Mouse (Mus musculus) lung, embryonic 15.5 days (tissue): Measurements from ENCODE around the gene Aph1b. TPM values are rescaled to one million over a fixed set of nuclear protein-coding genes. Genes with fewer than 3 reads are reported as not detected.
"Not testable (repeated sequence)": the region's sequence is repeated elsewhere in the genome, so short reads cannot be mapped to it uniquely, and the experiment has no call there.

Experiments used
- ATAC-seq: fragments of 200-750 bp; cut with Nextera tagmentation; 2 replicates; pipeline ENCODE4 v1.8.0; 2017; ENCODE audit warnings: moderate number of reproducible peaks, borderline replicate concordance; ENCODE audit not compliant: low FRiP score, low TSS enrichment; ENCODE audit errors: extremely low read depth
- H3K27ac ChIP-seq: fragments of 300-500 bp; sonication (generic); 2 replicates; pipeline ENCODE4 v1.5.1; 2015; ENCODE audit warnings: moderate library complexity, mild to moderate bottlenecking, inconsistent platforms
- H3K27me3 ChIP-seq: fragments of 300-500 bp; sonication (generic); 2 replicates; pipeline ENCODE4 v1.6.1; 2015; ENCODE audit warnings: inconsistent platforms
- H3K36me3 ChIP-seq: fragments of 300-500 bp; sonication (generic); 2 replicates; pipeline ENCODE4 v1.6.1; 2015; ENCODE audit warnings: inconsistent platforms
- H3K4me1 ChIP-seq: fragments of 300-500 bp; sonication (generic); 2 replicates; pipeline ENCODE4 v1.6.1; 2015; ENCODE audit warnings: inconsistent platforms
- H3K4me2 ChIP-seq: fragments of 300-500 bp; sonication (generic); 2 replicates; pipeline ENCODE4 v1.6.1; 2015; ENCODE audit warnings: inconsistent platforms, mild to moderate bottlenecking, moderate library complexity
- H3K4me3 ChIP-seq: fragments of 300-500 bp; sonication (generic); 2 replicates; pipeline ENCODE4 v1.5.1; 2015; ENCODE audit warnings: mild to moderate bottlenecking, inconsistent platforms
- H3K9ac ChIP-seq: fragments of 300-500 bp; sonication (generic); 2 replicates; pipeline ENCODE4 v1.6.1; 2015; ENCODE audit warnings: inconsistent platforms
- H3K9me3 ChIP-seq: fragments of 300-500 bp; sonication (generic); 2 replicates; pipeline ENCODE4 v1.6.1; 2016; ENCODE audit warnings: inconsistent platforms
- WGBS: fragments of 180-500 bp; shearing (Covaris S2); methylation state at CpG from one replicate; pipeline ENCODE4 v1.1.7; 2015; 5-methylcytosine and 5-hydroxymethylcytosine counted together
- polyA plus RNA-seq: library from polyadenylated mRNA; unstranded; fragments of >200 nt; fragmentation: Nextera tagmentation; extraction: Ambion mirVana; gene quantifications from 2 replicates; pipeline ENCODE4 v1.2.1, GENCODE M21; 2015

Aph1b gene
- 6.4 and 8.2 TPM in 2 replicates for polyA plus RNA-seq

DNA sequence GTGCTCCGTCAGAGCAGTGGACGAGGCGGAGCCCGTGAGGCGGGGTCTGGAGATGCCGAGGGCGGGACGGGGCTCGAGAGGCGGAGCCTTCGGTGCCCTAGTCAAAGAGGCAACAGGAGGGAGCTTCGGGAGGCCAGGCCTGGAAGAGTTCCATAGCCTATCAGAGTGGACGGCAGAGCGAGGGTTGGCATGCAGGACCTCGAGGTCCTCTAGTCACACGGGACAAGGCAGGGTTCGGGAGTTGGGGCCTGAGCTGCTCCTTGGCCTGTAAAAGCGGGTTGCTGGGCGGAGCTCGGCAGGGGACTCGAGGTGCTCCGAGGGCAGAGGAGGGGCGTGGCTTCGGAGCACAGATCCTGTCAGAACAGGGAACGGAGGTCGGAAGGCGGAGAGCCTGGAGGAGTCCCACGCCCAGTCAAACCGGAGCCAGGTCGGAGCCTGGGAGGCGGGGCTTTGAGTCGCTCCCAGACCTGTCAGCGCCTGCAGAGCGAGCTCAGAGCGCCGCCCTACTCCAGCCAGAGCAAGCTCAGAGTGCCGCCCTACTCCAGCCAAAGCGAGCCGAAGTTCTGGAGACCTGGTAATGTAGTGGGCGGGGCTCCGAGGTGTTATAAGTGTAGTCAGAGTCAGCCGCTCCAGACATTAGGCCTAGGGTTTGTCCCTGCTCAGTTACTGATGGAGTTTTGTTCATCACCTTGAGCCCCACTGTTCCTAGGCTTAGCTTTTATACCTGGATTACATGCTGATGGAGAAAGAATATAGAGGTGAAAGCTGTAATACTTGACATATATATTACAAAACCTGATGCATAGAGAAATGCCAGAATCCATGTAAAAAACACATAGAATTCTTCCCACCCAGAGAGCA lies at the start of gene Aph1b:
TSS of gene Aph1b (minus strand) at position 27 of the 861 bp plus-strand sequence.
- H3K27me3 ChIP-seq, result no peaks in the 10 kb centered on the region
- H3K9me3 ChIP-seq, result no peaks in the 10 kb centered on the region
- WGBS, result under 1% methylated on average over 42 of the region's 42 CpGs
- peak; percentile 99 for ATAC-seq
- peaks cover 13% of the 10 kb centered on the region; the same call in 1 of the 2 replicates for H3K4me1 ChIP-seq
- H3K4me3 ChIP-seq, result peak within 1 kb of the TSS; percentile 62
- peak within 1 kb of the TSS; percentile 60 for H3K9ac ChIP-seq
- H3K36me3 ChIP-seq, result no peaks in the 10 kb centered on the region
- H3K4me2 ChIP-seq, result peak within 1 kb of the TSS; percentile 93
- H3K27ac ChIP-seq, result peak within 1 kb of the TSS; percentile 96

- Histone ChIP-seq H3K27me3 (no peaks in the 10 kb centered on the region), H3K4me1 (peaks cover 18% of the 10 kb centered on the region), H3K36me3 (no peaks in the 10 kb centered on the region), H3K9ac (peak overlapping the region; percentile 40), H3K4me3 (peak overlapping the region; percentile 62), H3K9me3 (no peaks in the 10 kb centered on the region), H3K4me2 (peak overlapping the region; percentile 99), H3K27ac (no peak overlapping the region)
- peak; percentile 68 for ATAC-seq
- WGBS, result under 1% methylated on average over 24 of the region's 24 CpGs
Measured at GRCm38 (mm10) chr9:66835097-66835480, 39.8 kb upstream of the Aph1b start.

GRCm38 (mm10) chr9:66834318-66835096 lies 39.2 kb upstream of the Aph1b start, which contains the start of gene Aph1c:
Gene Aph1c (minus strand): TSS chr9:66834726.
- H3K27me3 ChIP-seq, result no peaks in the 10 kb centered on the region
- 0% methylated on average over 58 of the region's 58 CpGs for WGBS
- no peaks in the 10 kb centered on the region for H3K9me3 ChIP-seq
- peak within 1 kb of the TSS; percentile 62 for H3K4me3 ChIP-seq
- H3K9ac ChIP-seq, result peak within 1 kb of the TSS; percentile 40
- peak within 1 kb of the TSS; percentile 99 for H3K4me2 ChIP-seq
- no peaks in the 10 kb centered on the region for H3K36me3 ChIP-seq
- peaks cover 18% of the 10 kb centered on the region for H3K4me1 ChIP-seq
- ATAC-seq, result peak; percentile 100
- H3K27ac ChIP-seq, result no peak within 1 kb of the TSS

- Histone ChIP-seq H3K27ac (no peak overlapping the region), H3K9ac (no peak overlapping the region; the same call in 1 of the 2 replicates), H3K27me3 (no peaks in the 10 kb centered on the region), H3K4me2 (peak overlapping the region; percentile 99), H3K36me3 (no peaks in the 10 kb centered on the region), H3K4me1 (peaks cover 18% of the 10 kb centered on the region), H3K4me3 (peak overlapping the region; percentile 62), H3K9me3 (no peaks in the 10 kb centered on the region)
- no peak for ATAC-seq
- WGBS, result 18% methylated on average over 7 of the region's 7 CpGs
Measured at GRCm38 (mm10) chr9:66833851-66834250, 38.6 kb upstream of the Aph1b start.

DNA sequence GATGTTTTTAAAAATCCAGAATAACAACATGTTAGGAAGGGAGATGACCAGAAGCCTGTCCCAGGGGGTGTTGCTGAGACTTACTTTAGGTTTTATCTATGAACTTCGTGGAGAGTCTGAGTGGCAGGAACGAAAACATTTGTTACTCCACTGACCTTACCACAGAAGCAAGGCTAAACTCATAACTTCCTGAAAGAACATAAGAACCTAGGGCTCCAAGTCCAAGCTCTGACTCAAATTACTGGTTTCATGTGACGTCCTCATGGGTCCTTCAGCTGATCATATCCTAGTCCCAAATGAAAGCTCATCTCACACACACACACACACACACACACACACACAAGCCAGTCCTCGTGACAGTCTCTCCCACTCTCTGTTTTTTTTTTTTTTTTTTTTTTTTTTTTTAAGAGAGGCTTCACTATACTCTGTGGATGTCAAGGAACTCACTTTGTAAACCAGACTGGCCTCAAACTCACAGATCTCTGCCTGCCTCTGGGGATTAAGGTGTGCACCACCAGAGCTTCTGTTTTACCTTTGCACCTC lies 37.1 kb upstream of the Aph1b start:
- Histone ChIP-seq H3K4me1 (peaks cover 18% of the 10 kb centered on the region), H3K27me3 (no peaks in the 10 kb centered on the region)
- 50% methylated on average over 4 of the region's 4 CpGs for WGBS

GRCm38 (mm10) chr9:66825990-66826389 lies 30.7 kb upstream of the Aph1b start:
- no peak overlapping the region for H3K27ac ChIP-seq
- no peaks in the 10 kb centered on the region for H3K4me1 ChIP-seq
- 33% methylated on average over 1 of the region's 1 CpGs for WGBS
- ATAC-seq, result no peak
- H3K9me3 ChIP-seq, result no peaks in the 10 kb centered on the region
- H3K27me3 ChIP-seq, result no peaks in the 10 kb centered on the region
- no peak overlapping the region for H3K4me3 ChIP-seq
- no peaks in the 10 kb centered on the region for H3K36me3 ChIP-seq
- no peak overlapping the region for H3K4me2 ChIP-seq
- H3K9ac ChIP-seq, result no peak overlapping the region

More for the DNA sequence above, 37.1 kb upstream of the Aph1b start:
- Histone ChIP-seq H3K27ac (no peak overlapping the region), H3K4me3 (no peak overlapping the region), H3K9ac (no peak overlapping the region), H3K4me2 (no peak overlapping the region), H3K36me3 (no peaks in the 10 kb centered on the region), H3K9me3 (no peaks in the 10 kb centered on the region)
- no peak for ATAC-seq

GRCm38 (mm10) chr9:66822255-66822654 lies 27.0 kb upstream of the Aph1b start:
- not testable (repeated sequence) for H3K4me3 ChIP-seq, H3K36me3 ChIP-seq, H3K9ac ChIP-seq, H3K9me3 ChIP-seq, ATAC-seq, H3K27me3 ChIP-seq, H3K4me1 ChIP-seq, H3K4me2 ChIP-seq, H3K27ac ChIP-seq
- no CpG with 5 or more reads among the region's 5 CpGs for WGBS

DNA sequence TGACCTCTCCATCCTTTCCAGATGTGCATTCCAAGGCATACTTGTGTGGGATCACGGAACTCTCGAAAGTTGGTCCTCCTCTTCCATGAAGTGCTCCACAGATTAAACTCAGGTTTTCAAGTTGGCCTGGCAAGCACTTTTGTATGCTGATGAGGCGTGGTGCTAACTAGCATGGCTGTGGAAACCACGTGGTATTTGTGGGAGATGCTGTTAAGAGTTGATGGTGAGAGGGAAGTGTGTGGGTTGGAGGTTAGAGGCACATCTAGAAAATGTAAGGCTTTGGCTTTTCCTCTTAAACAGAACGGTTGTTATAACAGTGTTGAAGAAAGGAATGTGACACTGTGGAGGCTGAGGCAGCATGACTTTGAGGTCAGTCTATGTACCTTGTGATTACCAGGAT lies 25.7 kb upstream of the Aph1b start:
- ATAC-seq, result no peak
- WGBS, result 57% methylated on average over 5 of the region's 5 CpGs

DNA sequence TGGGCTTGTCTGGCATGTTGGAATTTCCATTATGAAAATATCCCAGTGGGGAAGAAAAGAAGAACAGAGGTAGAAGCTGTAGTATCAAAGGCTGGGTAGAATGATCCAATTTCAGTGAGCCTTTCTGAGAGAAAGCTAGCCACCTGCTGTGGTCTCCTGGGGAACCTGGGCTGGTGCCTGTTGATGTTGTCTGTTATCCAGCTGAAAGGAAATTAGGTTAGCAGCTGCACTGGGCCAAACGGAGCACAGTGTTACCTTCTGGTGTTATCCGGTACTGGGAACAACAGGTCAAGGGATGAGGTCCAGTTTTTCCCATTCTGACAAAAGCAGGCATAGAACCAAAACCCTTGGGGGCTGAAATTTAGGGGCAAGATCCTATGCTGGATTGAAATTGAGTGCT lies 18.1 kb upstream of the Aph1b start:
- no peaks in the 10 kb centered on the region for H3K27me3 ChIP-seq
- 40% methylated on average over 2 of the region's 2 CpGs for WGBS
- H3K27ac ChIP-seq, result no peak overlapping the region
- no peak overlapping the region for H3K9ac ChIP-seq
- H3K9me3 ChIP-seq, result no peaks in the 10 kb centered on the region
- H3K4me3 ChIP-seq, result no peak overlapping the region
- ATAC-seq, result no peak
- no peak overlapping the region for H3K4me2 ChIP-seq
- H3K4me1 ChIP-seq, result no peaks in the 10 kb centered on the region
- H3K36me3 ChIP-seq, result no peaks in the 10 kb centered on the region

More for the DNA sequence above, 25.7 kb upstream of the Aph1b start:
- Histone ChIP-seq H3K27ac (no peak overlapping the region), H3K9ac (no peak overlapping the region), H3K4me3 (no peak overlapping the region), H3K27me3 (no peaks in the 10 kb centered on the region), H3K4me2 (no peak overlapping the region), H3K4me1 (no peaks in the 10 kb centered on the region), H3K36me3 (no peaks in the 10 kb centered on the region), H3K9me3 (no peaks in the 10 kb centered on the region)

- ATAC-seq, H3K9me3 ChIP-seq, H3K27ac ChIP-seq, H3K36me3 ChIP-seq, H3K9ac ChIP-seq, H3K4me1 ChIP-seq: not testable (repeated sequence)
- Histone ChIP-seq H3K4me2 (peak overlapping the region; percentile 59), H3K4me3 (peak overlapping the region; percentile 32), H3K27me3 (peaks cover 32% of the 10 kb centered on the region)
- WGBS, result 3% methylated on average over 30 of the region's 37 CpGs
Measured at GRCm38 (mm10) chr9:66805951-66806350, 10.7 kb upstream of the Aph1b start.

GRCm38 (mm10) chr9:66801947-66802346 lies 6.7 kb upstream of the Aph1b start:
- ATAC-seq, result no peak
- no peak overlapping the region for H3K27ac ChIP-seq
- 42% methylated on average over 12 of the region's 12 CpGs for WGBS
- H3K4me3 ChIP-seq, result no peak overlapping the region
- no peak overlapping the region for H3K9ac ChIP-seq
- no peaks in the 10 kb centered on the region for H3K36me3 ChIP-seq
- H3K9me3 ChIP-seq, result no peaks in the 10 kb centered on the region
- no peak overlapping the region for H3K4me2 ChIP-seq
- 0 out of 2 replicates have a peak, but pooled peaks cover 8% of the 10 kb centered on the region for H3K4me1 ChIP-seq
- H3K27me3 ChIP-seq, result peaks cover 25% of the 10 kb centered on the region
